Mouse (Mus musculus): ENCODE results near the gene Tmem200a. TPM values are rescaled to one million over a fixed set of nuclear protein-coding genes. Genes with fewer than 3 reads are reported as not detected.

Tmem200a gene
- polyA plus RNA-seq, 2 experiments from 2014 or later, result not detected

DNA sequence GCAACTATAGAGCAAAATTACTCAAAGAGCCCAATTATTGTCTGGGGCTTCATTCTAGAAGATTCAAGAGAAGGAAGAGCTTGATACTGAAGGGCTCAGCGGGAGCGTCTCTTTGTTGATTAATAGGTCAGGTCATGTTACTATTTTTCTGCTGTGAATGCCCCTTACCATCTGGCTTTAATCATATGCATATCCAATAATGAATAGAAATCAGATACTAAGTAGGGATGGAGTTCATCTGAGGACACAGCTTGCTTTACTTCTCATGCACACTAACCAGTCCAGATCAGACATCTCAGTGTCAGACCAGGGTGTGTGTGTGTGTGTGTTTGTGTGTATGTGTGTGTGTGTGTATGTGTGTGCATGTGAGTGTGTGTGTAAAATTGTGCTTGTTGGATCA, 201.1 kb downstream of the Tmem200a start:
- no peak for ATAC-seq

GRCm38 (mm10) chr10:25876809-25877208, 202.0 kb downstream of the Tmem200a start:
- no peak for ATAC-seq

GRCm38 (mm10) chr10:25868739-25869138, 210.1 kb downstream of the Tmem200a start:
- no peak for ATAC-seq

Other genes starting within 250 kb of the Tmem200a start
- under 1 TPM in 1 of 2 experiments, not detected in 1; 0.28 TPM for gene Gm9767, start 797 bp downstream of the Tmem200a start, polyA plus RNA-seq (2017; shearing (Covaris generic))
- 1 to 10 TPM; 2.5 to 3.2 TPM for gene Samd3, start 150.7 kb upstream of the Tmem200a start, polyA plus RNA-seq (2017; shearing (Covaris generic))

Measured in activated CD4-positive, CD25-positive, alpha-beta regulatory T cell, adult 4 months (primary cell).